Mouse (Mus musculus) regulatory T cell (primary cell): Measurements from ENCODE around the gene Syngap1.

Experiments used
- in situ Hi-C: fragments of 300-600 bp; cut with MboI, MseI; formaldehyde crosslinking; loops from one replicate; pipeline ENCODE4 v1.15.1; 2025; ENCODE audit warnings: high pct_unique_total_duplicates

Gene Syngap1

GRCm38 (mm10) chr17:26936453-26936852 lies 4.6 kb upstream of the Syngap1 start:
- in situ Hi-C loops, result no loop called here

- in situ Hi-C loops, result no loop called here
Observed at GRCm38 (mm10) chr17:26936921-26937695, 3.9 kb upstream of the Syngap1 start.

DNA sequence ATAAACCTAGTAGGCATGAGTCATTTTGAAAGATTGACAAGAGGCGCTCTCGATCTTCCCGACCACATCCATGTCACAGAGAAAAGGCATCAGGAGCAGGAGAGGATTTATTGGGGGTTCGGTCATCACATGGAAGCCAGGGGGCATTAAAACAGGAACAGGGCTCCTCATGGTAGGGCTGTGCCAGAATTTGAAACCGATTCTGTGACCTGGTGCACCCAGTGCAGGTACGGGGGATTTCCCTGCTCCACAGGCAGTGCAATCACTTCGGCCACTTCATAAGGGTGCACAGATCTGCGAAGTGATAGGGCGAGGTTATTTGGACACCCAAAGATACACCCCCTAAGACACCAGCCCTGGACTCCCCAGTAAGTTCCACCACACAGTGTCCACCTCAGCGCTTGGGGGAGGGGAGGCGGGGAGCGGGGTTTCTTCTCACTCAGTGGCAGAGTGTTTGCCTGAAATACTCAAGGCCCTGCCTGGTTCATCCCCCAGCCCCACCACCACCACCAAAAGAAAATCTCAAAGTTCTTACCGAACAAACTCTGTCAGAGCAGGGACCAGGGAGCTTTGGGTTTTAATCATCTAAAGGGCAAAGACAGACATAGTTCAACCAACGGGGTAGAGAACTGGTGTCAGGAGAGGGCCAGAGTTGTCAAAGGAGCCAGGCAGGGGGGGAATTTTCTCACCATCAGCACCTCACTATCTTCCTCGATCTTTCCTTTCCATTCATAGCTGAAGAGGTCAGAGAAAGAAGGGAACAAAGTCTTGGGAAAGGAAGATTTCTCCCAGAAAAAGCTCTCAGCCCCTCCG lies 3.0 kb upstream of the Syngap1 start:
- in situ Hi-C loops, result no loop called here

GRCm38 (mm10) chr17:26938731-26939130 lies 2.3 kb upstream of the Syngap1 start:
- in situ Hi-C loops, result no loop called here

GRCm38 (mm10) chr17:26939178-26939972 lies 1.7 kb upstream of the Syngap1 start, which contains the start of gene Cuta:
Cuta (minus strand) TSS chr17:26939569.
- in situ Hi-C loops, result no loop called here

GRCm38 (mm10) chr17:26939973-26940300 lies 1.1 kb upstream of the Syngap1 start:
- in situ Hi-C loops, result no loop called here

GRCm38 (mm10) chr17:26941841-26942570 lies 953 bp downstream of the Syngap1 start:
- in situ Hi-C loops, result no loop called here

DNA sequence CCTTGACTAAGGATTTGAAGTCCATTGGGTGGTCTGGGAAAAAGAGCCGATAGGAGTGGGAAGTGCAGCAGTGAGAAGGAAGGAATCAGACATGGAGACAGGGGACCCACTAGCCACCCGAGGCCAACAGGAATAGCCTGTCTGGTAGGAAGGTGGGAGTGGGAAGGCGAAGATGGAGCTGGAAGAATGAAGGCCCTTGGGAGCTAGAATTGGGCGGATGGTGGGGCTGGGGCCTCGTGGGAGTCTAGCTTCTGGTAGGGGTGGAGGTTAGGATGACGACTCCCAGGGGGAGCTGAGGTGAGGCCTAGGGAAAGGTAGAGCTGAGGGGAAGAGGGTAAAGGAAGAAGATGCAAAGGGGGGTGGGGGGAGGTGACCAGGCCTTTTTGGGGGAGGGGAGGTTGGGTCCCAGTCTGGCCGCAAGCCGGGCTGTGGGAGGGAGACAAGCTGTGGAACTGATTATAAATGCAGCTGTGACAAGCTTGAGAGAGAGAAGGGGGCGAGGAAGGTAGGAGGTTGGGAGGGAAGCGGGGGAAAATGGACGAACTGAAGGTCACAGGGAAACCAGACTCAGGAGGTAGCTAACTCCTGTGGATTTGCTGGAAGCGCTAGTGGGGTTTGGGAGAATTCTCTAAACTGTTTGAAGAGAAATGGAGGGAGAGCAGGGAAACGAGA lies 4.9 kb downstream of the Syngap1 start:
- in situ Hi-C loops, result no loop called here

- in situ Hi-C loops, result no loop called here
Observed at GRCm38 (mm10) chr17:26946567-26946966, 5.5 kb downstream of the Syngap1 start.

DNA sequence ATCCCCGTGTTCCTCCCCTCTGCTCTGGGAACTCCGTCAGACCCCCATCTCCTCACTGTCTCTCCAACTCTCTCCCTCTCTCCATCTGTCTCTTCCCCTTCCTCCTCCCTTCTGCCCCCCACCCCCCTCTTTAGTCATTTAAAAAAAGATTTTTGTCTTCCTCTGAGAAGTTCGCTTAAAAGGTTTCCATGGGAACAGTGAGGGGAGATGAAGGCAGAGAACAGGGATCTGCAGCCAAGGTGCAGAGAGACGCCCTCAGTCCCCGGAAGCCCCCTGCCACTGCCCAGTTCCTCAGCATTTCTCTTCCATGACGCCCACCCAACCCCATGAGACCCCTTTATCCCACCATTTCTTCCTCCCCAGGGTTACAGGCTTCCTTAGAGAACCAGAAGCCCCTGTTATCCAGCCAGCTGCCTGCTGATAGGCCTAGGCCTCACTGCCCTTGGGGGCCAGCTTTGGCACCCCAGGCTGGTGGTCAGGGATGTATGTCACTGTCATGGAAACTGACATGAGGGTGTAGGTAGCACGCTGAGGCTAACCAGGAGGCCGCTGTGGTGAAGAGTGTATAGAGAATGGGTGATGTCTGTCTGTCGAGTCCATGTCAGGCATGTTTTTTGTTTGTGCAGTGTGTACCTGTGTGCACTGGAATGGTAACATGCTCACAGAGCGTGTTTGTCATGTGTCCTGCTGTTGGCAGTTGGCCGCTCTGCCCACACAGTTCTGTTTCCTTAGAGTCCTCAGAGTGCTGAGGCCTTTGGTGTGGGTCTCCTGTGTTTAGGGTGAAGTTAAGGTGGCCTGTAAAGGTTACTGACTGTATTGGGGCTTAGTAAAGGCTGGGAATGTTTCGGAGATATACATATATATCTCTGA lies 6.4 kb downstream of the Syngap1 start:
- in situ Hi-C loops, result no loop called here

DNA sequence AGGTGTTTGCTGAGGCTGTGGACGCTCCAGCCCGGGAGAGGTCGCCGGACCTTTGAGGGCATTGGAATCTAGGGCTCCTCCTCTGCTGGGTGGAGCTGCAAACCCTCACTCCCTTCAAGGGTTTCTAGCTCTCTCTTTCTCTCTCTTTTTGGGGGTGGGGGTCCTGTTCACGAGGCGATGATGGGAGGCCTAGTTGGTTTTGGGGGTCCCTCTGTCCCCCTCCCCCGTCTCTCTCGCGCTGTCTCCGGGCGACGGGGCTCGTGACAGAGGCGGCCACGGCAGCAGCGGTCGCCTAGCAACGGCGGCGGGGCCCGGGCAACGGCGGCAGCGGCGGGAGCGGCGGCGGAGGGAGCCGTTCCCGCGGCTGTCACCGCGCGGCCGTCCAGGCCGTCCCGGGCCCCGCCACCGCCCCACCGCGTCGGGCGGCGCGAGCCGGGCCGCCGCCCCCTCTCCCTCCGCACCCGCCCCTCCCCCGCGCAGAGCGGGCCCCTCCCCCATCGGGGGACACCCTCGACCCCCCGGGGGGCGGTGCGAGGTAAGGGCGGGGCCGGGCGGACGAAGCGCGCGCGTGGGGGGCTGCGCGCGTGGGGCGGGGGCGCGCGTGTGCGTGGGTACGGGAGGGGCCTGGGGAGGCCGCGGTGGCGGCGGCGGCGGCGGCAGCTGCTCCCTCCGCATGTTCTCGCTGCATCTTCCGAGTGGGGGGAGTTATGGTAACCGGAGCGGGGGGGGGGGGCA lies 7.4 kb downstream of the Syngap1 start:
- in situ Hi-C loops, result no loop called here

DNA sequence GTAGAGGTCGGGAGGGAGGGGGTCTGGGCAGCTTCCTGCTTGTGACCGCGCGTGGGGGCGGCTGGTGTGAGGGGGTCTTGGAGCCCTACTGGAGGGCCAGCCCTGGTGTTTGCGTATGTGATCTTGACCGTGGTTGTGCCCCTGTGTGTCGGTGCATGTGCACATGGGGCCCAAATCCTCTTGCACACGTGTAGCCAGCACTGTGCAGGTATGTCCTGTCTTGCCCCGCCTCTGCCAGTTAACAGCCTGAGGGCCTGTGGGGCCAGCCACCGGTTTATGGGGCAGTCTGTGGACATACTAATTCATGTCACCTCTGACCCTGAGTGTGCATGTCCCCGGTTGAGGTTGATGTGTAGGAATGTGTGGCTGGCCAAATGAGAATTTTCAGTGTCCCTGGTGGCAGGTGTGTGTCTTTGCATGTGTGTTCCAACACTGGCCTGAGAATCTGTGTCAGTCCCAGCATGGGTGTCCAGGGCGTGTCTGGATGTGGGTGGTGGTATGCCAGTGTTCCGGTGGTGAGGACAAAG lies 8.1 kb downstream of the Syngap1 start:
- in situ Hi-C loops, result no loop called here

DNA sequence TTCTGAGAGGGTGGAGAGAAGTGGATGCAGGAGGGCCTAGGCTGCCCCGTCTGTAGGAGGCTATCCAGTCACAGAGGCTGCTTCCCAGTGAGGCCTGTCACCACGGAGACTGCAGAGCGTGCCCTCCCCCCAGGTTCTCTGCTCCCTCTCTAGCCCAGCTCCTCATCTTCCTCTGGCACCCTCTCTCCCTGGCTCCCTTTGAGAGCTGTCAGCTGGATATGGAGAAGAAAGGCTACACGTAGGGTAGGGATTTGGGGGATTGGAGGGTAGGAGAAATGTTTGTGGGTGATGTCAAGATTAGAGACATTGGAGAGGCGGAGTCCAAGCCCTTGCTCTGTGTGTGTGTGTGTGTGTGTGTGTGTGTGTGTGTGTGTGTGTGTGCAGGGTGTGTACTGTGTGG lies 8.8 kb downstream of the Syngap1 start:
- in situ Hi-C loops, result loop anchor here (10.0 kb wide), 1 partner anchor 1935 kb away; the partner anchor contains the start of genes Cramp1l and Ift140

DNA sequence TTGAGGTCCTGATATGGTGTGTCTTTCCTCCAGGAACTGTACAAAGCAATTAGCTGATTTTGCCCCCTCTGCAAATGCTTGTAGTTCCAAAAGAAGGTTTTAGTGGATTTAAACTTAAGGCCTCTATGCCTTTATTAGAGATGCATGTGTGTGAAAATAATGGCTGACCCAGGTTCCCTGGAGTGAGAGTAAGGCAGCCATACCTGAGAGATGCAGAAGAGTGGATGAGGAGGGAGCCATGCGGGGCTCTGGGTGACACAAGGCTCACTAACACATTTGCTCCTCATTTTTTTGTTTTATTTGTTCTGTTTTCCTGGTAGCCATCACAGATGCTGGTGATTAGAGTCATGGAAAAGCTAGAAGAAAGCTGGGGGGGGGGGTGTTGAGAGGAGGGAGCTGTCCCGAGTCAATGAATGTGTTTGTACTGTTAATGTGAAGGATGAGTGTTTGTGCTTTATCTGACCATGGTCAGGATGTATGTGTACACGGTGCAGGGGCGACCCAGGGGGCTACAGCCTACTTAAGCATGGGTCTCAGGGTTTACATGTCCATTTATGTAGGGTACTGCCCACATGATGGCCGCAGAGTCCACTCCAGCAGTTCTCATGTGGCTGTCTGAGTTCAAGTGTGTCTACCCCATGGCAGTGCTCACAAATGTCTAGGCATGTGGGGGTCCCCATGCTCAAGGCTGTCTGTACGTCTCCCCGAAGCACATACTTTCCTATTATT lies 9.7 kb downstream of the Syngap1 start:
- in situ Hi-C loops, result loop anchor here (10.0 kb wide), 1 partner anchor 1936 kb away; the partner anchor contains the start of genes Cramp1l and Ift140

DNA sequence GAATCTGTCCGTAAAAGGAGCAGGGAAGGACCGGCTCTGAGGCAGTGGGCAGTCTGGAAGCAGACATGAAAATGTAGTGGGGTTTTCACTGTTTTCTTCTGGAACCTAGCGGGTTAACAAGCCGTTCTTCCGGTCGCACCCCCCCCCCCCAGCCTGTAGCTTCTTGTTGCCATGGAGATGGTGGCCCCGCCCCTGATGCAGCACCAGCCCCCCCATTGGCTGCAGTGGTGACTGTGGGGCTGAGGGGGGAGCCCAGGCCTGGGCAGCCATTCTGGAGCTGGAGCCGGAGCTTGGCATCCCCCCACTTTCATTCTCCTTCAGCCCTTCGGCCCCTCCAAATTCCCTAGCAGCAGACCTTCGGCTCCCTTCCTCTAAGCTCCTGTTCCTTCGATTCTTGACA lies 10.4 kb downstream of the Syngap1 start:
- in situ Hi-C loops, result loop anchor here (10.0 kb wide), 1 partner anchor 1937 kb away; the partner anchor contains the start of genes Cramp1l and Ift140

- in situ Hi-C loops, result loop anchor here (10.0 kb wide), 1 partner anchor 1937 kb away; the partner anchor contains the start of genes Cramp1l and Ift140
Observed at GRCm38 (mm10) chr17:26951952-26952877, 11.2 kb downstream of the Syngap1 start.

- in situ Hi-C loops, result loop anchor here (10.0 kb wide), 1 partner anchor 1938 kb away; the partner anchor contains the start of genes Cramp1l and Ift140
Observed at GRCm38 (mm10) chr17:26953201-26953600, 12.1 kb downstream of the Syngap1 start.
